Mouse (Mus musculus): ENCODE measurements around the gene Gm49776.
"Not testable (repeated sequence)": the region's sequence is repeated elsewhere in the genome, so short reads cannot be mapped to it uniquely, and the experiment has no call there.

Gm49776 gene

GRCm38 (mm10) chr16:18258221-18258620, at the start of gene Gm49776:
Gene Gm49776, minus strand, starts transcription at chr16:18258321.
- no peak for DNase-seq

- DNase-seq = not testable (repeated sequence)
Observed at GRCm38 (mm10) chr16:18289614-18290013, 31.5 kb upstream of the Gm49776 start.

- DNase-seq = peak; percentile 97 to 98
Observed at GRCm38 (mm10) chr16:18289067-18289588, 31.0 kb upstream of the Gm49776 start, which contains the start of gene Dgcr8. Gene Dgcr8, minus strand, starts transcription at chr16:18289246.

- DNase-seq = no peak
Observed at GRCm38 (mm10) chr16:18288581-18289061, 30.5 kb upstream of the Gm49776 start.

GRCm38 (mm10) chr16:18288166-18288565, 30.0 kb upstream of the Gm49776 start:
- DNase-seq = no peak

GRCm38 (mm10) chr16:18275166-18275565, 17.0 kb upstream of the Gm49776 start:
- no peak for DNase-seq

GRCm38 (mm10) chr16:18268182-18268581, 10.1 kb upstream of the Gm49776 start:
- no peak for DNase-seq

GRCm38 (mm10) chr16:18265024-18265423, 6.9 kb upstream of the Gm49776 start:
- no peak for DNase-seq

- DNase-seq = no peak
Observed at GRCm38 (mm10) chr16:18253866-18254265, 4.3 kb downstream of the Gm49776 start.

- DNase-seq = no peak
Observed at GRCm38 (mm10) chr16:18252736-18253135, 5.4 kb downstream of the Gm49776 start.

- no peak for DNase-seq
Observed at GRCm38 (mm10) chr16:18250828-18251790, 7.0 kb downstream of the Gm49776 start.

GRCm38 (mm10) chr16:18250231-18250630, 7.9 kb downstream of the Gm49776 start:
- no peak for DNase-seq

- peak; percentile 26 to 48 for DNase-seq
Observed at GRCm38 (mm10) chr16:18249364-18249967, 8.7 kb downstream of the Gm49776 start.

- peak; percentile 95 to 97 for DNase-seq
Observed at GRCm38 (mm10) chr16:18248433-18249363, 9.4 kb downstream of the Gm49776 start, which contains the start of the genes Trmt2a and Ranbp1. Gene Trmt2a, plus strand, starts transcription at chr16:18248679. Gene Ranbp1, minus strand, starts transcription at chr16:18248732.

- DNase-seq = no peak
Observed at GRCm38 (mm10) chr16:18247521-18248399, 10.4 kb downstream of the Gm49776 start.

- DNase-seq = no peak
Observed at GRCm38 (mm10) chr16:18241581-18241980, 16.5 kb downstream of the Gm49776 start.

- no peak for DNase-seq
Observed at GRCm38 (mm10) chr16:18236676-18237501, 21.2 kb downstream of the Gm49776 start.

GRCm38 (mm10) chr16:18235389-18236065, 22.6 kb downstream of the Gm49776 start:
- peak in 1 of 2 experiments; percentile 57 for DNase-seq

- peak in 1 of 2 experiments; percentile 47 for DNase-seq
Observed at GRCm38 (mm10) chr16:18234671-18235388, 23.3 kb downstream of the Gm49776 start, which contains the start of gene Zdhhc8. Gene Zdhhc8, minus strand, starts transcription at chr16:18235136.
